Mouse (Mus musculus): ENCODE measurements around the gene Elfn2. TPM values are rescaled to one million over a fixed set of nuclear protein-coding genes. Genes with fewer than 3 reads are reported as not detected.

The Elfn2 gene
- polyA plus RNA-seq, 1 experiment from 2014 or later, result 10.6 TPM

DNA sequence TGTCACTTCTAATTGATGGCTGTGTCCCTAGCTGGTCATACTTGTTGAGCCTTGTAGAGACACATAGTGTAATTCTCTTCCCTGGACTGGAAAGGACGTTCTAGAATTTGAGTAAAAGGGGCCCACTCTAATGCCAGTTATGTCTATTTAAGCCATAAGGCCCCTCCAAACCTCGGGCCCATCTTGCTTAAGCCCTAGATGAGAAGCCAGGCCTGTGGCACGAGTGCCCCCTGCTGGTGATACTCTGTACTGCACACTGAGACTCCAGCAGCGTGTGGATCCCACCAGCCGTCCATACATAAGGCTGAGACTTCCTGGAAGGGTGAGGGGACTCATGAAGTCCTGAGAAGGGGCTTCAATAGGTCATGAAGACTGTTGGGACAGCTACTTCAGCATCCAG lies 25.6 kb upstream of the Elfn2 start:
- H3K4me1 ChIP-seq, result no peaks in the 10 kb centered on the region
- H3K27ac ChIP-seq (replicated peaks), result no peak overlapping the region
- no peaks in the 10 kb centered on the region for H3K9me3 ChIP-seq (replicated peaks)
- H3K27me3 ChIP-seq (replicated peaks), result no peaks in the 10 kb centered on the region
- H3K4me2 ChIP-seq, result no peak overlapping the region
- peak; percentile 57; the same call in 1 of the 2 replicates for ATAC-seq (ENCODE audit: low FRiP score)
- no peaks in the 10 kb centered on the region for H3K36me3 ChIP-seq
- 1% methylated on average over 5 of the region's 5 CpGs for WGBS
- no peak overlapping the region for H3K9ac ChIP-seq (replicated peaks)
- H3K4me3 ChIP-seq (replicated peaks), result no peak overlapping the region

DNA sequence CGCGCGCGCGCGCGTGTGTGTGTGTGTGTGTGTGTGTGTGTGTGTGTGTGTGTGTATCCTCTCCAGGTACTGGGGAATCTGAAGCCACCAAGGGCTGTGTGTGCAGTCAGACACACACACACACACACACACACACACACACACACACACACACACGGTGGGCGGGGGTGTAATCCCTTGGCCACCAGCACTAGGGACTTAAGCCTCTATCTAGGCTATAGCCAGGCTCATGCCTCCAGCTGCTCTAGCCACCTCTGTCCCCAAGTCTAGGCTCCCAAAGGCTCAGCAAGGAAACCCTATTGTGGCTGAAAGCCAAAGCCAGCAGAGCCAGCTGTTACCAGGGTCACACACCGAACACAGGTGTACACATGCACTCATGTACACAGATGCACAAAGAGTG lies 24.3 kb upstream of the Elfn2 start:
- Histone ChIP-seq H3K9me3 (replicated peaks) (no peaks in the 10 kb centered on the region), H3K36me3 (no peaks in the 10 kb centered on the region), H3K4me3 (replicated peaks) (no peak overlapping the region), H3K27me3 (replicated peaks) (no peaks in the 10 kb centered on the region), H3K9ac (replicated peaks) (no peak overlapping the region), H3K4me2 (no peak overlapping the region), H3K27ac (replicated peaks) (0 out of 2 replicates have a peak overlapping the region, but pooled peaks have one; percentile 23), H3K4me1 (peaks cover under 1% of the 10 kb centered on the region; the same call in 1 of the 2 replicates)
- no peak for ATAC-seq (ENCODE audit: low FRiP score)
- WGBS, result 75% methylated on average over 3 of the region's 10 CpGs

DNA sequence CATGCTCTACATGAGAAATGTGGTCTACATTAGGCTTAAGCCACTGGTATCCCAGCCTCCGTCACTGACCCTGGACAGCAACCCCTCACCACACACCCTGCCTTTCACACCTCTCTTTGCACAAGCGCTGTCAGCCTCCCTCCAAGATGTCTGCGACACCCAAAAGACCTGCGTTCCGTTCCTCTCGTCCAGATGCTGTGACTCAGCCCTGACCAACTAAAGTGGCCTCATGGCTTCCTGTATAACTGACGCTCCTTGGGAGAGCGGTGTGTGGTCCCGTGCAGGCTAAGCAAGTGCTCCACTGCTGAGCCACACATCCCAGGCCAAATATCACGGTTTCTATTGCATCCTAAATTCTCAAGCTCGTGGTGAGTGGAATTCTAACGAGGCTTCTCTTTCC lies 22.1 kb upstream of the Elfn2 start:
- no peak for ATAC-seq (ENCODE audit: low FRiP score)
- Histone ChIP-seq H3K27ac (replicated peaks) (no peak overlapping the region), H3K9ac (replicated peaks) (no peak overlapping the region), H3K4me3 (replicated peaks) (no peak overlapping the region), H3K4me2 (no peak overlapping the region), H3K27me3 (replicated peaks) (no peaks in the 10 kb centered on the region), H3K4me1 (peaks cover 22% of the 10 kb centered on the region), H3K9me3 (replicated peaks) (no peaks in the 10 kb centered on the region), H3K36me3 (no peaks in the 10 kb centered on the region)
- 71% methylated on average over 12 of the region's 12 CpGs for WGBS

DNA sequence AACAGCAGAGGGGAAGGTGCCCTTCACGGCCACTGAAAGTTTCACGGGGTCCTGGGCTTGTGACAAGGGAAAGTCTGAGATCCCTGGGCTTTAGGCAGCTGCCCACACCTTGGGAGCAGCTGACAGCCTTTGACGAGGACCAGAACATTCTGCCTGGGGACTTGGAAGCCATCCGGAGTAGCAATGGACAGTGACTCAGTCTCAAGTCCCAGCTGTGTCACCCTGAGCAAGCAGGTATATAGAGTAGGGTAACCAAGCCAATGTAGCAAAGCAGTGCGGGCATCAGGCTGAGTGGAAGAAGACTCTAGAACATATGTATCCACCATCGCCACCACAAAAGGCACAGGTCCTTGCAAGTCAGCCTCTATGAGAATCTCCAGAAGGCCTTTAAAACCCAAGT lies 18.6 kb upstream of the Elfn2 start:
- Histone ChIP-seq H3K4me2 (no peak overlapping the region), H3K9ac (replicated peaks) (no peak overlapping the region; the same call in 1 of the 2 replicates), H3K4me3 (replicated peaks) (no peak overlapping the region), H3K27ac (replicated peaks) (peak overlapping the region; percentile 83), H3K9me3 (replicated peaks) (no peaks in the 10 kb centered on the region), H3K36me3 (no peaks in the 10 kb centered on the region), H3K27me3 (replicated peaks) (no peaks in the 10 kb centered on the region), H3K4me1 (peaks cover 38% of the 10 kb centered on the region)
- 44% methylated on average over 6 of the region's 6 CpGs for WGBS
- no peak for ATAC-seq (ENCODE audit: low FRiP score)

DNA sequence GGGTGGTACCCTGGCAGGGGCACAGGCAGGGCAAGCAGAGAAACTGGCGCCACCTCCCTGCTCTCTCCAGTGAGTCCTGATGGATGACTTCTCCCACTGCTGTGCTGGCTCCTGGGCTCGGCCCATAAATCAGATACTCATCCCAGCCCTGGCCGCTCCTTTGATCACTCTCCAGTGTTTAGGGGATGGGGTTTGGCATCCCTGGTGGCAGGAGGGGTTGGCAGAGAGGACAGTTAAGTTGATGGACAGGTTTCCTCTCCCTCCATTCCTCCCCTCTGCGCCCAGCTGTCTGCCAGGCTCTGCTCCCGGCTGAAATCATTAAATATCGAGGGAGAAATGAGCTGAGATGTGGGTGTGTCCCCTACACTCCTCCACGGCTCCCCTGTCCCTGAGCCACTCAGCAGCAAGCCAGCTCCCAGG lies 18.1 kb upstream of the Elfn2 start:
- H3K4me2 ChIP-seq, result peak overlapping the region; percentile 15; the same call in 1 of the 2 replicates
- H3K27me3 ChIP-seq (replicated peaks), result no peaks in the 10 kb centered on the region
- peaks cover 38% of the 10 kb centered on the region for H3K4me1 ChIP-seq
- ATAC-seq (ENCODE audit: low FRiP score), result peak; percentile 75
- no peaks in the 10 kb centered on the region for H3K9me3 ChIP-seq (replicated peaks)
- no peaks in the 10 kb centered on the region for H3K36me3 ChIP-seq
- H3K4me3 ChIP-seq (replicated peaks), result no peak overlapping the region
- no peak overlapping the region; the same call in 1 of the 2 replicates for H3K9ac ChIP-seq (replicated peaks)
- 8% methylated on average over 7 of the region's 7 CpGs for WGBS
- H3K27ac ChIP-seq (replicated peaks), result peak overlapping the region; percentile 83

DNA sequence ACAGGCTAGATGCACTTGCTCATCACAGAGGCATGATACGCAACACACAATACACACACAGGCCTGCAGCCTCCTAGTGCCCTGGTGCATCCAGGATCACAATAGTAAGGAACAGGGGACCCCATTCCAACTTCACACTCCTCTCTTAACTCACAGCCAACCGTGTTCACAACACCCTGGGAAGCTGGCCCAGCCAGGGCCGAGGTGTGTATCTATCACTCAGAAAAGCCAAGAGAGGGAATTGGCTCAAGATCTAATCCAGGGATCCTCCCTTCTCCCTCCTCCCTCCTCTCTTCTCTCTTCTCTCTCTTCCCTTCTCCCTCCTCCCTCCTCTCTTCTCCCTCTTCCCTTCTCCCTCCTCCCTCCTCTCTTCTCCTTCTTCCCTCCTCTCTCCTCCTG lies 17.6 kb upstream of the Elfn2 start:
- Histone ChIP-seq H3K36me3 (no peaks in the 10 kb centered on the region), H3K4me1 (peaks cover 38% of the 10 kb centered on the region), H3K27me3 (replicated peaks) (no peaks in the 10 kb centered on the region), H3K4me2 (peak overlapping the region; percentile 15; the same call in 1 of the 2 replicates), H3K4me3 (replicated peaks) (no peak overlapping the region), H3K27ac (replicated peaks) (peak overlapping the region; percentile 83), H3K9ac (replicated peaks) (no peak overlapping the region), H3K9me3 (replicated peaks) (no peaks in the 10 kb centered on the region)
- 33% methylated on average over 3 of the region's 3 CpGs for WGBS
- peak; percentile 48; the same call in 1 of the 2 replicates for ATAC-seq (ENCODE audit: low FRiP score)

DNA sequence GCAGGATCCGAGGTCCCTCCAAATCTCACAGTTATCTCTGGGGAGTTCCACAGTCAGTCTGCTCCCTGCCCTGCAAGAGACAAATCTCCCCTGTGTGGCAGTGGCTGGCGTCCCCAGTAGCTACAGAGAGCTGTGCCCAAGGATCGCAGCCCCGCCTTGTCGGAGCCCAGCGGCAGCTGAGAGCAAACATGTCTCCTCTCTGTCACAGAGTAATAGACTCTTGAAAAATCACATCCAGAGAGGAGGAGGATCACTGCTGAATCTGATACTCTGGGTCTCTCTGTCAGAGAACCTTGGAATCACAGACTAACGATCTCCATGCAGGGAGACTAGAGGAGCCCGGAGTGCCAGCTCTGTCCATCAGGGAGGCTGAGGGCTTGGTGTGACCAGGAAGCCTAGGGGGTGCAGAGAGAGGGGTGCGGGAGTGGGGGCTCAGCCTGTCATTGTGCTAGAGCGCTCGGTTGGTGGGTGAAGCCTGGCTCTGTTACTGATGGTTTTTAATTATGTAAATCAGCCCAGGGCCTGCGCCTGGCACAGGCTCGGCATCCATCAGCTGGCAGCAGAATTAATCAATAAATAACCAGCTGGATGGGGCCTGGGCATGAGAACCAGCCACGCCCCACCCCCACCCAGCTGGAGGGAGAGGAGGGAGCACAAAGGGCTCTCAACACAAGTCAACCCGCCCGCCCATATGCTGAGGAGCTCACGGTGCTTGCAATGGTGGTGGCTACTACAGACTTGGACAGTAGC lies 17.0 kb upstream of the Elfn2 start:
- no peak overlapping the region; the same call in 1 of the 2 replicates for H3K9ac ChIP-seq (replicated peaks)
- peaks cover 38% of the 10 kb centered on the region for H3K4me1 ChIP-seq
- peak overlapping the region; percentile 83 for H3K27ac ChIP-seq (replicated peaks)
- peak overlapping the region; percentile 15 for H3K4me2 ChIP-seq
- H3K4me3 ChIP-seq (replicated peaks), result no peak overlapping the region
- 8% methylated on average over 17 of the region's 17 CpGs for WGBS
- no peaks in the 10 kb centered on the region for H3K9me3 ChIP-seq (replicated peaks)
- no peaks in the 10 kb centered on the region for H3K36me3 ChIP-seq
- ATAC-seq (ENCODE audit: low FRiP score), result peak; percentile 84
- no peaks in the 10 kb centered on the region for H3K27me3 ChIP-seq (replicated peaks)

DNA sequence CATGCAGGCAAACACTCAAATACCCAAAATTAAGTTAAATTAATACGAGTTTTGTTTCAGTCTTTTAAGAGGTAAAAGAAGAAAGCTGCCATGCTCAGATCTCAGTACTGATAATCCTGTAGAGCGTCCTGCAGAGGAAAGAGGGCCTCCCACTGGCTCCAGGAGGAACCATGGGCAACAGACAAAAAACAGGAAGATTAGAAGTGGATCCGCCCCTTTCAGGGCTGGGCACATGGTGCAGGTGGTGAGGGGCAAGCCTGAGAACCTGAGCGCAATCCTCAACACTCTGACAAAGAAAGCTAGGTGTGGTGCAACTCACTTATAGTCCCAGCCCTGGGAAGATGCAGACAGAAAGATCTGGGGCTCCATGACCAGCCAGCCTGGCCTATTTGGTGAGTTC lies 13.3 kb upstream of the Elfn2 start:
- no peak overlapping the region for H3K4me3 ChIP-seq (replicated peaks)
- no peak overlapping the region for H3K4me2 ChIP-seq
- peaks cover 28% of the 10 kb centered on the region for H3K4me1 ChIP-seq
- 76% methylated on average over 4 of the region's 4 CpGs for WGBS
- H3K27me3 ChIP-seq (replicated peaks), result no peaks in the 10 kb centered on the region
- H3K9ac ChIP-seq (replicated peaks), result no peak overlapping the region
- no peak for ATAC-seq (ENCODE audit: low FRiP score)
- no peaks in the 10 kb centered on the region for H3K36me3 ChIP-seq
- no peak overlapping the region for H3K27ac ChIP-seq (replicated peaks)
- no peaks in the 10 kb centered on the region for H3K9me3 ChIP-seq (replicated peaks)

DNA sequence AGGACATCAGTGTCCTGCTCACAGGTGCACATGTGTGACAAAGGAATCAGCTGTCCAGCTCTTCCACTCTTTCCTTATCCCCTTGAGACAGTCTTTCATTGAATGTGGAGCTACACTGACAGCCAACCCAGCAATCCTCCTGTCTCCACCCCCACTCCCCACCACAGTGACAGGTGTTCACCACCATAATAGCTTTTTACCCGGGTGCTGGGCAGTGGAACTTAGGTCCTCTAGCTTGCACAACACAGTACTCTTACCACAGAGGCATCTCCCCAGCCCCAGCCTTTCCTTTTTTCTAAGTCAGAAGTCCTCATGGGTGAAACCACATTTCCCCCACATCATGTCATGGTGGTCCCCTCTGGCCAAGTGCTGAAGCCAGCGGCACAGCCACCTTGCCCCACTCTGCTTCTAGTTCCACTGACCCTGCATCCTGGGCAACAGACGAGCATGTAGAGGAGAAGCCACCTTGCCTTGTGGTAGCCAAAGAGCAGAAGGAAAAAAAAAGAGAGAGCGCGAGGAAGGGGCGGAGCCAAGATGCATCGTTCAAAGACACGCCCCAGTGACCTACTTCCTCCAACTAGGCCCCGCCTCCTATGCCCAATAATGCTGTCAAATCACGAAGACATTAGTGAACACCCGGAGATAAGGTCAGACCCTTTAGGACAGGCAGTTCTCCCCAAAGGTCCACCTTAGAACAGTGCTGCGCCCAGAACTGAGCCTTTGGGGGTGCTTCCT lies 11.9 kb upstream of the Elfn2 start:
- Histone ChIP-seq H3K27me3 (replicated peaks) (no peaks in the 10 kb centered on the region), H3K27ac (replicated peaks) (no peak overlapping the region), H3K4me3 (replicated peaks) (no peak overlapping the region), H3K4me2 (no peak overlapping the region), H3K36me3 (no peaks in the 10 kb centered on the region), H3K4me1 (peaks cover 15% of the 10 kb centered on the region), H3K9me3 (replicated peaks) (no peaks in the 10 kb centered on the region), H3K9ac (replicated peaks) (no peak overlapping the region)
- ATAC-seq (ENCODE audit: low FRiP score), result no peak
- WGBS, result 86% methylated on average over 12 of the region's 12 CpGs

DNA sequence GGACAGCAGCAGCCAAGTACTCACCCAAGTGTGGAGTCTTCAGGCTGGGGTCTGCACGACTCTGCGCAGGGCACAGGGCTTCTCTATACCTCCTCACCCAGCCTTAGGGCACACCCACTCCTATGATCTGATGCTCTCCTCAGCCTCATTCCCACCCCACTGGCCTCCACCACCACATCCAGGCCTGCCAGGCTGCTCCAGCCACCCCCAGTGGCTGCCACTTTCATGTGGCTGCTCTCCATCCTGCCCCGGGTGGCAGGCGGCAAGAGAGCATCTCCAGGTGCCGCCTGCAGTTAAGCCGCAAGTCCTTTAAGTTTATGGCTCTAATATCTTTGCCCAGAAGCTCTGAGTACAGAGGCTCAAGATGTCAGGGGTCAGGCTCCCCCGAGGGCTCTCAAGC lies 8.1 kb upstream of the Elfn2 start:
- H3K4me2 ChIP-seq, result no peak overlapping the region
- no peak overlapping the region for H3K27ac ChIP-seq (replicated peaks)
- H3K36me3 ChIP-seq, result no peaks in the 10 kb centered on the region
- no peak for ATAC-seq (ENCODE audit: low FRiP score)
- no peaks in the 10 kb centered on the region for H3K4me1 ChIP-seq
- no peaks in the 10 kb centered on the region for H3K27me3 ChIP-seq (replicated peaks)
- no peaks in the 10 kb centered on the region for H3K9me3 ChIP-seq (replicated peaks)
- no peak overlapping the region for H3K9ac ChIP-seq (replicated peaks)
- WGBS, result 55% methylated on average over 7 of the region's 7 CpGs
- no peak overlapping the region for H3K4me3 ChIP-seq (replicated peaks)

DNA sequence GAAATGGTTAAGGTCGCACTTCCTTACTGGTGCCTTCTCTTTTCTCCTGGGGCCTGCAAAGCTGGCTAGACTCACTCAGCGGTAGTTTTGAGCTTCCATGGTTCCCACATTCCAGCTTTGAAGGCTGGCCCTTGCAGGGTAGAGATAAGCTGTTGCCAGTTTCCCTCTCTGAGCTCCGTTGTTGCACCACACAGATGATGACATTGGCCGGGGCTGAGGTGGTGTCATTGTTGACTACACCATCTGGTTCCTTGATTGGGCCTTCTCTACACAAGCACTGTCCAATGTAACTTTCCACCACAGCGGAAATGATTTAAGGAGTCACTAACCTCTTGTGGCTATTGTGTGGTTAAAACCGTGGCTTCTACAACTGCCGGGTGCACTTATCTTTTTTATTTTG lies 2.0 kb upstream of the Elfn2 start:
- Histone ChIP-seq H3K9ac (replicated peaks) (no peak overlapping the region), H3K4me2 (no peak overlapping the region), H3K4me1 (peaks cover 43% of the 10 kb centered on the region), H3K9me3 (replicated peaks) (no peaks in the 10 kb centered on the region), H3K27ac (replicated peaks) (no peak overlapping the region), H3K27me3 (replicated peaks) (peaks cover 16% of the 10 kb centered on the region; the same call in 1 of the 2 replicates), H3K4me3 (replicated peaks) (no peak overlapping the region), H3K36me3 (no peaks in the 10 kb centered on the region)
- no peak for ATAC-seq (ENCODE audit: low FRiP score)
- 51% methylated on average over 7 of the region's 7 CpGs for WGBS

DNA sequence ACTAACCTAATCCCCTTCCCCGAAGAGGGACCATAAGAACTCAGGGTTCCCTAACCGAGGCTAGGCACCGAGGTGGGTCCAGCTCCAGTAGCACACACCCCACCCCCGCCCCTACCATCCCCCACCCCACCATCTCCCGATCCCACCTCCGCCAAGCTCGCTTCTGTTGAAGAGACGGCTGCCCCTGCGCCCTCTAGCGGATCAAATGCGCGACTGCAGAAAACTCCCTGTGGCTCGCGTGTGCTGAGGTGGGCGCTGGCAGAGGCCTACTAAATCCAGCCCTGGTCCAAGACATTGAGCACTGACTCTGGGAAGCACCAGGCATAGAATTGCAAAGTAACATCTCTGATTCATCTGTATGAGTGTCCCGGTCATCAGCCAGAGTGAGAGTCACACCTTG lies 1.5 kb upstream of the Elfn2 start:
- peaks cover 18% of the 10 kb centered on the region; the same call in 1 of the 2 replicates for H3K27me3 ChIP-seq (replicated peaks)
- ATAC-seq (ENCODE audit: low FRiP score), result no peak

More for the DNA sequence above, 1.5 kb upstream of the Elfn2 start:
- H3K4me2 ChIP-seq, result peak overlapping the region; percentile 88
- no peak overlapping the region for H3K9ac ChIP-seq (replicated peaks)
- H3K4me3 ChIP-seq (replicated peaks), result peak overlapping the region; percentile 12; the same call in 1 of the 2 replicates
- H3K27ac ChIP-seq (replicated peaks), result no peak overlapping the region
- H3K4me1 ChIP-seq, result peaks cover 47% of the 10 kb centered on the region
- 3% methylated on average over 16 of the region's 16 CpGs for WGBS
- H3K9me3 ChIP-seq (replicated peaks), result no peaks in the 10 kb centered on the region
- no peaks in the 10 kb centered on the region for H3K36me3 ChIP-seq
